Mouse (Mus musculus) hindbrain, postnatal 0 days (tissue): ENCODE measurements around the gene Trappc10. TPM values are rescaled to one million over a fixed set of nuclear protein-coding genes. Genes with fewer than 3 reads are reported as not detected.

ENCODE experiments used
- ATAC-seq: fragments of 200-750 bp; cut with Nextera tagmentation; 2 replicates; pipeline ENCODE4 v1.8.0; 2017; ENCODE audit warnings: mild to moderate bottlenecking, moderate TSS enrichment, moderate library complexity
- DNase-seq: peaks from one replicate; pipeline ENCODE4 v3.0.0-alpha.2; 2015; ENCODE audit warnings: low spot score
- H3K27ac ChIP-seq: fragments of 300-500 bp; sonication (generic); 2 replicates; pipeline ENCODE4 v1.5.1; 2014; ENCODE audit warnings: mild to moderate bottlenecking
- H3K27me3 ChIP-seq: fragments of 300-500 bp; sonication (generic); 2 replicates; pipeline ENCODE4 v1.6.1; 2014; ENCODE audit warnings: low read length, mixed read lengths; ENCODE audit not compliant: insufficient read depth
- H3K36me3 ChIP-seq: fragments of 300-500 bp; sonication (generic); 2 replicates; pipeline ENCODE4 v1.6.1; 2014; ENCODE audit warnings: low read length, mixed read lengths; ENCODE audit not compliant: insufficient read depth
- H3K4me1 ChIP-seq: fragments of 300-500 bp; sonication (generic); 2 replicates; pipeline ENCODE4 v1.6.1; 2014; ENCODE audit warnings: antibody characterized with exemption, low read length, mixed read lengths; ENCODE audit not compliant: insufficient read depth
- H3K4me2 ChIP-seq: fragments of 300-500 bp; sonication (generic); 2 replicates; pipeline ENCODE4 v1.6.1; 2014; ENCODE audit warnings: low read depth, mild to moderate bottlenecking, low read length, moderate library complexity, mixed read lengths
- H3K4me3 ChIP-seq: fragments of 300-500 bp; sonication (generic); 2 replicates; pipeline ENCODE4 v1.5.1; 2014; ENCODE audit warnings: low read length
- H3K9ac ChIP-seq: fragments of 300-500 bp; sonication (generic); replicated peaks from 2 replicates; pipeline ENCODE4 v1.6.1; 2014; ENCODE audit warnings: mild to moderate bottlenecking, low read length, moderate library complexity, mixed read lengths
- H3K9me3 ChIP-seq: fragments of 300-500 bp; sonication (generic); 2 replicates; pipeline ENCODE4 v1.6.1; 2016; ENCODE audit warnings: low read length, mixed read lengths
- CTCF ChIP-seq: IDR thresholded peaks from 2 replicates; pipeline ENCODE4 v1.5.1; 2016; ENCODE audit warnings: antibody characterized with exemption, control low read depth, low read depth
- WGBS: fragments of 180-500 bp; shearing (Covaris S2); extraction: QIAGEN DNeasy Blood & Tissue Kit; methylation state at CpG from one replicate; pipeline ENCODE4 v1.1.7; 2014; 5-methylcytosine and 5-hydroxymethylcytosine counted together
- polyA plus RNA-seq: library from polyadenylated mRNA; unstranded; fragments of >200 nt; fragmentation: Nextera tagmentation; extraction: Ambion mirVana; gene quantifications from 2 replicates; pipeline ENCODE4 v1.2.1, GENCODE M21; 2015
- total RNA-seq: library from RNA; depleted of rRNA; stranded (reverse); fragments of >200 nt; gene quantifications from 2 replicates; pipeline ENCODE4 v1.2.3, GENCODE M21; 2014; rRNA removed

Trappc10 gene
- 87.2 and 96.9 TPM in 2 replicates for total RNA-seq
- polyA plus RNA-seq, result 40.3 and 42.2 TPM in 2 replicates

GRCm38 (mm10) chr10:78244438-78245224 lies at the start of gene Trappc10:
Trappc10 (minus strand) TSS chr10:78244641.
- Histone ChIP-seq H3K9ac (peak within 1 kb of the TSS; percentile 75), H3K4me1 (peaks cover 13% of the 10 kb centered on the region), H3K36me3 (no peaks in the 10 kb centered on the region), H3K9me3 (no peaks in the 10 kb centered on the region), H3K27ac (peak within 1 kb of the TSS; percentile 89), H3K27me3 (no peaks in the 10 kb centered on the region), H3K4me3 (peak within 1 kb of the TSS; percentile 80), H3K4me2 (peak within 1 kb of the TSS; percentile 94)
- ATAC-seq (peak; percentile 95), DNase-seq (peak; percentile 95)
- under 1% methylated on average over 71 of the region's 74 CpGs for WGBS
- no peak for TF ChIP-seq CTCF

GRCm38 (mm10) chr10:78293576-78293975 lies 49.1 kb upstream of the Trappc10 start:
- H3K9me3 ChIP-seq, result no peaks in the 10 kb centered on the region
- no peak overlapping the region for H3K27ac ChIP-seq
- no peak overlapping the region for H3K9ac ChIP-seq
- peaks cover 10% of the 10 kb centered on the region; the same call in 1 of the 2 replicates for H3K4me1 ChIP-seq
- DNase-seq (no peak), ATAC-seq (no peak)
- H3K4me3 ChIP-seq, result no peak overlapping the region
- H3K4me2 ChIP-seq, result no peak overlapping the region
- H3K36me3 ChIP-seq, result no peaks in the 10 kb centered on the region
- 83% methylated on average over 1 of the region's 1 CpGs for WGBS
- TF ChIP-seq CTCF, result no peak
- no peaks in the 10 kb centered on the region for H3K27me3 ChIP-seq

GRCm38 (mm10) chr10:78292381-78292780 lies 47.9 kb upstream of the Trappc10 start:
- Histone ChIP-seq H3K4me2 (no peak overlapping the region), H3K36me3 (peaks cover 5% of the 10 kb centered on the region; the same call in 1 of the 2 replicates), H3K9ac (no peak overlapping the region), H3K4me3 (no peak overlapping the region), H3K9me3 (no peaks in the 10 kb centered on the region), H3K27me3 (no peaks in the 10 kb centered on the region), H3K4me1 (peaks cover 9% of the 10 kb centered on the region; the same call in 1 of the 2 replicates), H3K27ac (no peak overlapping the region)
- no peak for TF ChIP-seq CTCF
- DNase-seq (no peak), ATAC-seq (no peak)
- 95% methylated on average over 5 of the region's 5 CpGs for WGBS

DNA sequence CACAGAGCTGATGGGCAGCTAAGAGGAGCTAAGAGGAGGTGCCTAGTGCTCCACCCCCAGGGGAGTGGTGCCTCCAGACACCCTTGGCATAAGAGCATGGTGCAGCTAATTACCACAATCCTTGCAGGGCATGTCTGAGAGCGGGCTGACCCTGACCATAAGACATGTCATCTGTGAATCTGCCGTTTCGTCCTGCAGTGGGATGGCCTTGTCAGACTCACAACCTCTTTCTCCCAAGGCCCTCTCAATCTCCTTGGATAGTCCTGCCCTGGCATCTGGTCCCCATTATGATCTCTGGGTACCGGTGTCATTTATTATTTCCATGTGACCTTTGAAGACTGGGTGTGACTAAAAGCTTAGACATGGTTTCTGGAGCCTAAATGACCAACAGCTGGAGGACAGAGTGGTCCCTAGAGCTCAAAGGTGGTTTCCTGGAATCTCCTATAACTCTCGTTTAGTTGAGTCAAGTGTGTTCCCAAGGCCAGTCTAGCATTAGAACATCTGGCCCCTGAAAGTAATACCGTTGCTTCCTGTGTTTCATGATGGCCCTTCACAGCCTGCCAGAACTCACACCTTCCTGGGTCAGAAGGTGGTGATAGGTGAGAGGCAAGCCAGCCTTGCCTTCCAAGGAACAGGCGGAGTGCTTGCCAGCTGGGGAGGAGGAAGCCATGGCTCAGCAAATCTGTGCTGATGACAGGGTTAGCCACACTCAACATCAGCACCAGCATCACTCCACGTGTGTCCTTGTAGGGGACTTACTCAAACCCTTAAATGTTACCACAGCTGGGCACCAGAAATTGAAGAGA lies 46.5 kb upstream of the Trappc10 start:
- ATAC-seq, result no peak
- H3K4me3 ChIP-seq, result no peak overlapping the region
- no peak overlapping the region for H3K9ac ChIP-seq
- peaks cover 4% of the 10 kb centered on the region; the same call in 1 of the 2 replicates for H3K4me1 ChIP-seq
- no peaks in the 10 kb centered on the region for H3K9me3 ChIP-seq
- H3K4me2 ChIP-seq, result no peak overlapping the region
- no peak overlapping the region for H3K27ac ChIP-seq
- no peaks in the 10 kb centered on the region for H3K27me3 ChIP-seq
- H3K36me3 ChIP-seq, result peaks cover 19% of the 10 kb centered on the region; the same call in 1 of the 2 replicates
- 84% methylated on average over 8 of the region's 8 CpGs for WGBS
- TF ChIP-seq CTCF, result no peak
- no peak for DNase-seq

DNA sequence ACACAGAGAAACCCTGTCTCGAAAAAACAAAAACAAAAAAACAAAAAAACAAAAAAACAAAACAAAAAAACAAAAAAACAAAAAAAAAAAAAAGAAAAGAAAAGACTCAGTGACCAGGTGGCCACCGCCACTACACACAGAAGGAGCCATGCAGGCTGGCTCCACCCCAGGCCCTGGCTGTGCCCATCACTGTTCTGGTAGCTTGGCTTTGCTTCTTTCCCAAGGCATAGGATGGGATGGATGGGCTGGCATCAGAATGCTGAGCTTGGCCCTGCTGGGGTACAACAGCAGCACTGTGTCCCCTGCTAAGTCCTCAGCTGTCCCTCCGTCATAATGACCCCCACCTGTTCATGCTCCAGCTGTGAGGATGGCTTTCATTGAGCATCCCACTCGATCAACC lies 44.5 kb upstream of the Trappc10 start:
- ATAC-seq (no peak), DNase-seq (no peak)
- no peak overlapping the region for H3K27ac ChIP-seq
- 69% methylated on average over 4 of the region's 4 CpGs for WGBS
- H3K4me2 ChIP-seq, result no peak overlapping the region
- no peak for TF ChIP-seq CTCF
- no peak overlapping the region for H3K9ac ChIP-seq
- no peaks in the 10 kb centered on the region for H3K9me3 ChIP-seq
- no peak overlapping the region for H3K4me3 ChIP-seq
- no peaks in the 10 kb centered on the region for H3K27me3 ChIP-seq
- H3K36me3 ChIP-seq, result peaks cover 29% of the 10 kb centered on the region; the same call in 1 of the 2 replicates
- H3K4me1 ChIP-seq, result no peaks in the 10 kb centered on the region

DNA sequence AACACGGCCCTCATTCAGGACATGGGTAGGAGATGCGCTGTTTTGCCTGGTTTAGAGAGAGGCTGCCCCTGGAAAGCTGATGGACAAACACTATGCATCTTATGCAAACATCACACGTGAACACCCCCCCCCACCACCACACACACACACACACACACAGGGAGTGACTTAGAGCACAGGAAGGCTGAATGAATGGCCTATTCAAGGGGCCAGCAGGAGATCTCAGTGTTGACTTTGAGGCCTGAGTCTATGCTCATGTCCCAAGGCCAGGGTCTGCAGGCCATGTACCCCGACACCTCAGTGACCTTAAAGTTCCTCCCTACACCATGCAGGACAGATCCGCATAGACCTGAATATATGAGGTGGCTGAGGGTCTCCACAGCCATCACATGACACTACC lies 43.7 kb upstream of the Trappc10 start:
- 79% methylated on average over 5 of the region's 5 CpGs for WGBS
- Histone ChIP-seq H3K27me3 (no peaks in the 10 kb centered on the region), H3K9ac (no peak overlapping the region), H3K4me1 (no peaks in the 10 kb centered on the region), H3K27ac (no peak overlapping the region), H3K9me3 (no peaks in the 10 kb centered on the region), H3K4me3 (no peak overlapping the region), H3K36me3 (peaks cover 36% of the 10 kb centered on the region), H3K4me2 (no peak overlapping the region)
- ATAC-seq, result no peak
- DNase-seq, result no peak
- no peak for TF ChIP-seq CTCF
